Mouse (Mus musculus) hindbrain, embryonic 15.5 days (tissue): Measurements from ENCODE around the gene Sergef. TPM values are rescaled to one million over a fixed set of nuclear protein-coding genes. Genes with fewer than 3 reads are reported as not detected.

Experiments
- ATAC-seq: fragments of 200-750 bp; cut with Nextera tagmentation; 2 replicates; pipeline ENCODE4 v1.8.0; 2017; ENCODE audit warnings: low read depth, moderate number of reproducible peaks, moderate TSS enrichment; ENCODE audit not compliant: low FRiP score
- H3K27ac ChIP-seq: fragments of 300-500 bp; sonication (generic); replicated peaks from 2 replicates; pipeline ENCODE4 v1.5.1; 2015; ENCODE audit warnings: mild to moderate bottlenecking, inconsistent platforms
- H3K27me3 ChIP-seq: fragments of 300-500 bp; sonication (generic); 2 replicates; pipeline ENCODE4 v1.6.1; 2015; ENCODE audit warnings: control low read depth, inconsistent platforms
- H3K36me3 ChIP-seq: fragments of 300-500 bp; sonication (generic); 2 replicates; pipeline ENCODE4 v1.6.1; 2015; ENCODE audit warnings: control low read depth, inconsistent platforms
- H3K4me1 ChIP-seq: fragments of 300-500 bp; sonication (generic); replicated peaks from 2 replicates; pipeline ENCODE4 v1.6.1; 2015; ENCODE audit warnings: control low read depth, inconsistent platforms
- H3K4me2 ChIP-seq: fragments of 300-500 bp; sonication (generic); 2 replicates; pipeline ENCODE4 v1.6.1; 2015; ENCODE audit warnings: moderate library complexity, mild to moderate bottlenecking, inconsistent platforms
- H3K4me3 ChIP-seq: fragments of 300-500 bp; sonication (generic); 2 replicates; pipeline ENCODE4 v1.5.1; 2015; ENCODE audit warnings: mild to moderate bottlenecking, inconsistent platforms
- H3K9ac ChIP-seq: fragments of 300-500 bp; sonication (generic); 2 replicates; pipeline ENCODE4 v1.6.1; 2015; ENCODE audit warnings: inconsistent platforms
- H3K9me3 ChIP-seq: fragments of 300-500 bp; sonication (generic); 2 replicates; pipeline ENCODE4 v1.6.1; 2016; ENCODE audit warnings: control low read depth, inconsistent platforms
- WGBS: fragments of 180-500 bp; shearing (Covaris S2); methylation state at CpG from one replicate; pipeline ENCODE4 v1.1.7; 2015; 5-methylcytosine and 5-hydroxymethylcytosine counted together
- polyA plus RNA-seq: library from polyadenylated mRNA; unstranded; fragments of >200 nt; fragmentation: Nextera tagmentation; extraction: Ambion mirVana; gene quantifications from 2 replicates; pipeline ENCODE4 v1.2.1, GENCODE M21; 2015

Gene Sergef
- polyA plus RNA-seq, 1 experiment from 2014 or later: 42.1 TPM

DNA sequence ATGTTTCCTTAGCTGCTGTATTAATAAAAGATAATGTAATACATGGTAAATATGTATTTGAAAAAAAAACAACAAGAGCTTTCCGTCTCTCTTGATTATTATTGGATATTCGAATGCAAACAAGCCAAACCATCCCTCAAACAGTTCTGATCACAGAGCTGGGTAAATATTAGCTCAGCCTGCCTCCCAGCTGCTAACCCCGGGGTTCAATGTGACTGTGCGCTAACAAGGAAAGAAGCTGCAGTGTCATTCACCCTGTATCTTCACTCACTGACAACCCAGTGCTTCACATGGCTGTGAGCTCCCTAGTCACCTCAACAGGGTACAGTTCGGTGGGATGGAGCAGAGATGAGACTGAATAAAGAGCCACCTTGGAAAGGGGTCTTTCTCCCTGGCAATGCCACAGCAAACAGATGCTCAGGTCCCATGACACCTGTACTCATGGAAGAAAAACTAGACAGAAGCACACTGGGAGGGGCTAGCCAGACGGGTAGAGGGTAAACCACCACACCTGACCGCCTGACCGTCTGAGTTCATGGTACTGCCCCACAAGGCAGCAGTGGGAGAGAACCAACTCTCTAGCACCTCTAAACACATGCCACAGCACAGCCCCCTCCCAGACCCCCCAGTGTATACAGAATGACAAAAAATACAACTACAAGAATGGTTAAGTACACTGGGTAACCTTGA is 73.1 kb downstream of the Sergef start:
- no peak overlapping the region for H3K9ac ChIP-seq
- H3K9me3 ChIP-seq: no peaks in the 10 kb centered on the region
- 95% methylated on average over 8 of the region's 8 CpGs for WGBS
- H3K4me2 ChIP-seq: no peak overlapping the region
- H3K4me3 ChIP-seq: no peak overlapping the region
- ATAC-seq: no peak
- no peak overlapping the region for H3K27ac ChIP-seq
- H3K36me3 ChIP-seq: peaks cover 25% of the 10 kb centered on the region
- no peaks in the 10 kb centered on the region for H3K4me1 ChIP-seq
- no peaks in the 10 kb centered on the region for H3K27me3 ChIP-seq

DNA sequence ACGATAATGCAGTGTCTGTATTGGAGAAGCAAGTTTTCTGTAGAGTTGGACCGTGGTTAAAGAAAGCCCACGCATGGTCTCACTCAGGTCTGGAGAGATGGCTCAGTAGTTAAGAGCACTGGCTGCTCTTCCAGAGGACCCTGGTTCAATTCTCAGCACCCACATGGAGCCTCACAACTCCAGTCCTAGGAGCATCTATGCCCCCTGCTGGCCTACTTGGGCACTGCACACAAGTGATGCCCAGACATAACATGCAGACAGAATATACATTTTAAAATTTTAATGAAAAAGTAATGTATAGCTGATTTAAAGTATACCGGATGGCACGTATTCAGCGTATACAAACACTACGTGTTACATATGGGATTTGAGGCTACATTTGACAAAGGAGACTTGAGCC is 74.2 kb downstream of the Sergef start:
- no peak for ATAC-seq
- no peak overlapping the region for H3K27ac ChIP-seq
- no peaks in the 10 kb centered on the region for H3K9me3 ChIP-seq
- H3K36me3 ChIP-seq: peaks cover 25% of the 10 kb centered on the region
- H3K4me1 ChIP-seq: no peaks in the 10 kb centered on the region
- H3K4me2 ChIP-seq: no peak overlapping the region
- H3K9ac ChIP-seq: no peak overlapping the region
- H3K27me3 ChIP-seq: no peaks in the 10 kb centered on the region
- H3K4me3 ChIP-seq: no peak overlapping the region
- WGBS: 97% methylated on average over 7 of the region's 7 CpGs

DNA sequence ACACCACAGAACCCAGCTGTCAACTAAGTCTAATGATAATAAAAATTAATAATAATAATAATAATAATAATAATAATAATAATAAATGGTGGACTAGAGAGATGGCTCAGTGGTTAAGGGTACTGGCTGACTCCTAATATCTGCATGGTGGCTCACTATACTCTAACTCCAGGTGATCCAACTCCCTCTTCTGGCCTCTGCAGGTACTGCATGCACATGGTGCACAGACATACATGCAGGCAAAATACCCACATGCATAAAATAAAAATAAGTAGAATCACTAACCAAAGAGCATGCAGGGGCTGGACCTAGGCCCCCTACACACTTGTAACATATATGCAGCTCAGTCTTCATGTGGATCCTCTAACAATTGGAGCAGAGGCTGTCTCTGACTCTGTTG is 75.8 kb downstream of the Sergef start:
- no peaks in the 10 kb centered on the region for H3K27me3 ChIP-seq
- no peaks in the 10 kb centered on the region for H3K4me1 ChIP-seq
- no peaks in the 10 kb centered on the region for H3K9me3 ChIP-seq
- no peak overlapping the region for H3K27ac ChIP-seq
- H3K36me3 ChIP-seq: peaks cover 25% of the 10 kb centered on the region
- no peak for ATAC-seq
- no peak overlapping the region for H3K9ac ChIP-seq
- H3K4me3 ChIP-seq: no peak overlapping the region
- no peak overlapping the region for H3K4me2 ChIP-seq

- no peak overlapping the region for H3K4me2 ChIP-seq
- no peaks in the 10 kb centered on the region for H3K27me3 ChIP-seq
- no peak overlapping the region for H3K27ac ChIP-seq
- H3K9ac ChIP-seq: no peak overlapping the region
- WGBS: 98% methylated on average over 2 of the region's 2 CpGs
- H3K4me1 ChIP-seq: peaks cover 22% of the 10 kb centered on the region
- no peaks in the 10 kb centered on the region for H3K9me3 ChIP-seq
- no peak for ATAC-seq
- H3K4me3 ChIP-seq: no peak overlapping the region
- peaks cover 2% of the 10 kb centered on the region; the same call in 1 of the 2 replicates for H3K36me3 ChIP-seq
Measured at GRCm38 (mm10) chr7:46560061-46560460, 79.5 kb downstream of the Sergef start.

GRCm38 (mm10) chr7:46559643-46560042 is 80.0 kb downstream of the Sergef start:
- Histone ChIP-seq H3K36me3 (no peaks in the 10 kb centered on the region), H3K4me3 (no peak overlapping the region), H3K4me1 (peaks cover 26% of the 10 kb centered on the region), H3K27me3 (no peaks in the 10 kb centered on the region), H3K27ac (no peak overlapping the region), H3K4me2 (no peak overlapping the region), H3K9ac (no peak overlapping the region), H3K9me3 (no peaks in the 10 kb centered on the region)
- ATAC-seq: no peak
- WGBS: 86% methylated on average over 6 of the region's 6 CpGs

GRCm38 (mm10) chr7:46559006-46559405 is 80.6 kb downstream of the Sergef start:
- WGBS: 74% methylated on average over 5 of the region's 5 CpGs
- no peak for ATAC-seq
- H3K9me3 ChIP-seq: no peaks in the 10 kb centered on the region
- H3K4me3 ChIP-seq: no peak overlapping the region
- no peak overlapping the region for H3K9ac ChIP-seq
- peaks cover 33% of the 10 kb centered on the region for H3K4me1 ChIP-seq
- H3K27ac ChIP-seq: no peak overlapping the region
- no peaks in the 10 kb centered on the region for H3K36me3 ChIP-seq
- H3K4me2 ChIP-seq: no peak overlapping the region
- no peaks in the 10 kb centered on the region for H3K27me3 ChIP-seq

- WGBS: 82% methylated on average over 4 of the region's 4 CpGs
Measured at GRCm38 (mm10) chr7:46557996-46558395, 81.6 kb downstream of the Sergef start.

DNA sequence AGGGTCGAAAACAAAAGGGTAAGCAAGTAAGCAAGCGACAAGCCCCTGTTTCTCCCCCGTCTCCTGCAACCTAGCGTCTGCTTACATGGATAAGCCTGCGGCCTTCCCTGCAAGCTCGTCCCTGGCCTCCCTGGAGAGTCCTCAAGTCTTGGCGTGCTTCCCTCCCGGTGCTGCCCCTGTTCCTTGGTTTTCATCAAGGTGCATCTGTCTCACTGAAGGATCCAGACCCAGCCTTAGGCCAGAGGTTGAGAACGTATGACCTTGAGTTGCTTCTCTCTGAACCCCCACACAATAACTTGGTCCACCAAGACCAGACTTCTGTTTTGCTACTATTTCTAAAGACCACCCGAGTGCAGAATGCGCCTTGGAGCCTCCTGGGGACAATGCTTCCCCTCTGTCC is 82.2 kb downstream of the Sergef start:
- H3K4me3 ChIP-seq: no peak overlapping the region
- no peak for ATAC-seq
- no peaks in the 10 kb centered on the region for H3K9me3 ChIP-seq
- H3K27ac ChIP-seq: peak overlapping the region; percentile 65; the same call in 1 of the 2 replicates
- H3K9ac ChIP-seq: no peak overlapping the region
- H3K4me1 ChIP-seq: peaks cover 47% of the 10 kb centered on the region
- H3K36me3 ChIP-seq: no peaks in the 10 kb centered on the region
- 78% methylated on average over 11 of the region's 11 CpGs for WGBS
- H3K27me3 ChIP-seq: no peaks in the 10 kb centered on the region
- no peak overlapping the region for H3K4me2 ChIP-seq

More at GRCm38 (mm10) chr7:46557996-46558395, 81.6 kb downstream of the Sergef start:
- no peak for ATAC-seq
- H3K4me2 ChIP-seq: no peak overlapping the region
- H3K27me3 ChIP-seq: no peaks in the 10 kb centered on the region
- no peak overlapping the region for H3K4me3 ChIP-seq
- peaks cover 43% of the 10 kb centered on the region for H3K4me1 ChIP-seq
- H3K9me3 ChIP-seq: no peaks in the 10 kb centered on the region
- no peak overlapping the region for H3K27ac ChIP-seq
- no peak overlapping the region for H3K9ac ChIP-seq
- no peaks in the 10 kb centered on the region for H3K36me3 ChIP-seq

GRCm38 (mm10) chr7:46556358-46557118 is 83.1 kb downstream of the Sergef start:
- Histone ChIP-seq H3K27ac (peak overlapping the region; percentile 65), H3K9ac (no peak overlapping the region), H3K36me3 (no peaks in the 10 kb centered on the region), H3K4me3 (no peak overlapping the region), H3K4me1 (peaks cover 55% of the 10 kb centered on the region), H3K4me2 (no peak overlapping the region), H3K27me3 (no peaks in the 10 kb centered on the region), H3K9me3 (no peaks in the 10 kb centered on the region)
- ATAC-seq: peak; percentile 79
- 29% methylated on average over 13 of the region's 13 CpGs for WGBS

GRCm38 (mm10) chr7:46555731-46556130 is 83.9 kb downstream of the Sergef start:
- WGBS: 94% methylated on average over 7 of the region's 7 CpGs
- Histone ChIP-seq H3K4me2 (no peak overlapping the region), H3K9ac (no peak overlapping the region), H3K27ac (no peak overlapping the region), H3K27me3 (no peaks in the 10 kb centered on the region), H3K4me1 (peaks cover 56% of the 10 kb centered on the region), H3K36me3 (no peaks in the 10 kb centered on the region), H3K9me3 (no peaks in the 10 kb centered on the region), H3K4me3 (no peak overlapping the region)
- no peak for ATAC-seq

DNA sequence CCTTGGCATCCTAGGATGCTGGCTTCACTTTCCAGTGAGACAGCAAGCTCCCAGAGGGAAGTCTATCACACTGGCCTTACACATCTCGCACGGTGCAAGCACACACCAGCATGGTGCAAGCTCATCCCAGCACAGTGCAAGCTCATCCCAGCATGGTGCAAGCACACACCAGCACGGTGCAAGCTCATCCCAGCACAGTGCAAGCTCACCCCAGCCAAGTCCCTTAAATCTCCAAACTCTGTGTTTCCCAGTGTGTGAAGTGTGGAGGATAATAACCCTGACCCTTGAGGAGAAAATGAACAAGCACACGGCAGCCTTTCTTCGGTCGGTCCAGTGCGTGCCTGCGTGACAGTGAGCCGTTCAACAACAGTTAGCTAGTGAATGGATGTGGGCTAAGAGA is 84.8 kb downstream of the Sergef start:
- ATAC-seq: no peak
- no peaks in the 10 kb centered on the region for H3K9me3 ChIP-seq

GRCm38 (mm10) chr7:46554003-46554402 is 85.6 kb downstream of the Sergef start:
- H3K36me3 ChIP-seq: no peaks in the 10 kb centered on the region
- H3K9me3 ChIP-seq: no peaks in the 10 kb centered on the region
- no peak overlapping the region for H3K9ac ChIP-seq
- WGBS: 40% methylated on average over 7 of the region's 7 CpGs
- H3K4me1 ChIP-seq: peaks cover 56% of the 10 kb centered on the region
- no peak for ATAC-seq
- H3K4me2 ChIP-seq: no peak overlapping the region
- no peaks in the 10 kb centered on the region for H3K27me3 ChIP-seq
- H3K27ac ChIP-seq: peak overlapping the region; percentile 20; the same call in 1 of the 2 replicates
- no peak overlapping the region for H3K4me3 ChIP-seq

More for the DNA sequence above, 84.8 kb downstream of the Sergef start:
- Histone ChIP-seq H3K27ac (0 out of 2 replicates have a peak overlapping the region, but pooled peaks have one; percentile 9), H3K9ac (no peak overlapping the region), H3K27me3 (no peaks in the 10 kb centered on the region), H3K4me2 (no peak overlapping the region), H3K4me3 (no peak overlapping the region), H3K36me3 (no peaks in the 10 kb centered on the region), H3K4me1 (peaks cover 56% of the 10 kb centered on the region)
- WGBS: 60% methylated on average over 9 of the region's 9 CpGs
